Mouse (Mus musculus) liver, embryonic 16.5 days (tissue): ENCODE results near the gene Pdcd4. TPM values are rescaled to one million over a fixed set of nuclear protein-coding genes. Genes with fewer than 3 reads are reported as not detected.

Experiments
- ATAC-seq: fragments of 200-750 bp; cut with Nextera tagmentation; 2 replicates; pipeline ENCODE4 v1.8.0; 2017; ENCODE audit warnings: low read depth, mild to moderate bottlenecking, moderate number of reproducible peaks, moderate library complexity
- H3K27ac ChIP-seq: fragments of 300-500 bp; sonication (generic); 2 replicates; pipeline ENCODE4 v1.5.1; 2014; ENCODE audit warnings: mild to moderate bottlenecking, low read length
- H3K27me3 ChIP-seq: fragments of 300-500 bp; sonication (generic); 2 replicates; pipeline ENCODE4 v1.6.1; 2014; ENCODE audit warnings: low read depth, low read length, mixed read lengths; ENCODE audit not compliant: control insufficient read depth, insufficient read depth
- H3K36me3 ChIP-seq: fragments of 300-500 bp; sonication (generic); 2 replicates; pipeline ENCODE4 v1.6.1; 2014; ENCODE audit warnings: mild to moderate bottlenecking; ENCODE audit not compliant: control insufficient read depth, insufficient read depth
- H3K4me1 ChIP-seq: fragments of 300-500 bp; sonication (generic); 2 replicates; pipeline ENCODE4 v1.6.1; 2014; ENCODE audit warnings: low read depth, low read length, mixed read lengths; ENCODE audit not compliant: control insufficient read depth
- H3K4me2 ChIP-seq: fragments of 300-500 bp; sonication (generic); 2 replicates; pipeline ENCODE4 v1.6.1; 2014; ENCODE audit warnings: low read depth, low read length, mixed read lengths
- H3K4me3 ChIP-seq: fragments of 300-500 bp; sonication (generic); 2 replicates; pipeline ENCODE4 v1.5.1; 2014; ENCODE audit warnings: low read depth, mild to moderate bottlenecking, low read length
- H3K9ac ChIP-seq: fragments of 300-500 bp; sonication (generic); 2 replicates; pipeline ENCODE4 v1.6.1; 2014; ENCODE audit warnings: low read depth, low read length
- H3K9me3 ChIP-seq: fragments of 300-500 bp; sonication (generic); replicated peaks from 2 replicates; pipeline ENCODE4 v1.6.1; 2016; ENCODE audit warnings: low read length; ENCODE audit not compliant: control insufficient read depth
- WGBS: fragments of 180-500 bp; shearing (Covaris S2); extraction: QIAGEN DNeasy Blood & Tissue Kit; methylation state at CpG from one replicate; pipeline ENCODE4 v1.1.7; 2014; ENCODE audit not compliant: insufficient replicate concordance; 5-methylcytosine and 5-hydroxymethylcytosine counted together
- polyA plus RNA-seq: library from polyadenylated mRNA; unstranded; fragments of >200 nt; fragmentation: Nextera tagmentation; extraction: Ambion mirVana; gene quantifications from 2 replicates; pipeline ENCODE4 v1.2.1, GENCODE M21; 2015

The Pdcd4 gene
- polyA plus RNA-seq, 1 experiment from 2014 or later = 21.5 TPM

DNA sequence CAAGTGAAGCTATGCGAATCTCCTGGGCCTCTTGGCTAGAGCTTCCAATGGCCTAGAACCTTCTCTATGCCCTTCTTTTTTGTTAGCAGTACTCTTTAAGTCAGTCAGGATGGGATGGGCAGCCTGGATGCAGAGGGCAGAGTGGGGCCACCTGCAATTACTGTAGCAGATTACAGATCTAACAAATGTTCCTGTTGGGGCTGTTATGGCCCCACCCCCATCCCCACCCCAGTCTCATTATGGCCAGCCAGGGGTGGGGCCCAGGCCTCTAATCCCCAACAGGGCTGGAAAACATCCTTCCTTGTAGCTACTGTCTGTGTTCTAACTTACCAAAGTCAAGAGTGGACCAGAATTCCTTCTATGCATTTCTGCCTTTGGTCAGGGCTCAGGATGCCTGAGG lies 23.2 kb upstream of the Pdcd4 start:
- Histone ChIP-seq H3K27ac (no peak overlapping the region), H3K9me3 (no peaks in the 10 kb centered on the region), H3K4me2 (no peak overlapping the region), H3K9ac (no peak overlapping the region), H3K4me1 (no peaks in the 10 kb centered on the region), H3K27me3 (no peaks in the 10 kb centered on the region), H3K4me3 (no peak overlapping the region), H3K36me3 (no peaks in the 10 kb centered on the region)
- ATAC-seq = no peak
- WGBS = 74% methylated on average over 1 of the region's 1 CpGs

DNA sequence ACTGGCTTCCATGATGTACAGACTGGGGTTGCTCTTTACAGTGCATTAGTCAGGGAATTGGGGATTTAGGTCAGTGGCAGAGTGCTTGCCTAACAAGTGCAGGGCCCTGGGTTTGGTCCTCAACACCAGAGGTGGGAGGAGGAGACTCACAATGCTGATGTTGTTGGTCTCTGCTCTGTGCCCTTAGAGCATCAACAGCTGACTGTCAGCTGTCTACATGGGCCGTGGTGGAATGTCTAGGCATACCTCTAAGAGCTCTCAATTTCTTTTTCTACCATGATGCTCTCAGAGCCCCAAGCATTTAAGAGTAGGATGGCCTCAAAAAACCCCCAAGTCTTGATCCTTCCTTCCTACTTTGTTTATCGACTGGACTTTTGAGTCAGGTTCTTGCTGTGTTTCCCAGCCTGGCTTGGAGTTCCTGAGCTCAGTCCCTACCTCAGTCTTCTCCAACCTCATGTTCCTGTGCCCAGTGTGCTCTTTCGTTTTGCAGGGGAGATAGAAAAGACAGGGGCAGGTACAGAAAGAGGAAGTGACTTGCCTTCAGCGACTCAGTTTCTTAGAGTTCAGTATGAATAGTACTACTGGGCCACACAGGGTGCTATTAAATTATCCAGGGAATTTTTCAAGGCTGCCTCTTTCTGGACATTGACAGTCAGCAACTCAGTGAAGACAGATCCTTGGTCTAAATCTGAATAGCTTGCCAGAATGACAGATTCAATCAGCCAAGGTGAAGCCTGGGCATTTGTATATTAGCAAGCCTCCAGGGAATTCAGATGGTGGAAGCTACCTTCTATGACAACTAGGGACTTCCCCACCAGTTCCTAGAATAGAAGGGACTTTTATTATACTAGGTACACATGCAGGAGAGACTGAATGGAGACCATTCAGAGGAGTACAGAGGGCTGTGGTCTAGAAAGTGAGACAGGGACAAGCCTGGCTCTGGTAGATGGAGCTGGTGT lies 22.3 kb upstream of the Pdcd4 start:
- Histone ChIP-seq H3K9me3 (no peaks in the 10 kb centered on the region), H3K27me3 (no peaks in the 10 kb centered on the region), H3K4me2 (no peak overlapping the region), H3K4me1 (no peaks in the 10 kb centered on the region), H3K36me3 (no peaks in the 10 kb centered on the region), H3K27ac (no peak overlapping the region), H3K9ac (no peak overlapping the region), H3K4me3 (no peak overlapping the region)
- no peak for ATAC-seq
- WGBS = 30% methylated on average over 4 of the region's 4 CpGs

DNA sequence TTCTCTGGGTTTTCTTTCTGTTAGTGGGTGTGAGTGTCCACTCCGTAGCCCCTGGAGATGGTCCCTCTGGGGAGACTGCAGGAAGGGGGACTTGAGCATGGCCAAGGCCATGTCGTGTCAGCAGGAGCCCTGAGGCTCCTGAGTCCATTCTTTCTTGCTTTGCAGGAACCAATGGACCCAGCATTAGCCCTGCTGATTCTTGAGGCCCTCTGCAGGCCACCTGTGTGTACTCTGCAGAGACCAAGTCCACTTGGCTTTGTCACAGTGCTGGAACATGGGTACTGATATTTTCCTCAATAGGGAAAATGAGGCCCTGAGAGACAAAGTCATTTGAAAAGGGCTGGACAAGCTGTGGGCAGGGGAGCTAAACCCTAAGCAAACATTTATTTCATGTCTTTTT lies 21.5 kb upstream of the Pdcd4 start:
- Histone ChIP-seq H3K27me3 (no peaks in the 10 kb centered on the region), H3K4me1 (no peaks in the 10 kb centered on the region), H3K27ac (no peak overlapping the region), H3K4me3 (no peak overlapping the region), H3K36me3 (no peaks in the 10 kb centered on the region), H3K4me2 (no peak overlapping the region), H3K9me3 (no peaks in the 10 kb centered on the region), H3K9ac (no peak overlapping the region)
- 52% methylated on average over 2 of the region's 2 CpGs for WGBS
- ATAC-seq = no peak

DNA sequence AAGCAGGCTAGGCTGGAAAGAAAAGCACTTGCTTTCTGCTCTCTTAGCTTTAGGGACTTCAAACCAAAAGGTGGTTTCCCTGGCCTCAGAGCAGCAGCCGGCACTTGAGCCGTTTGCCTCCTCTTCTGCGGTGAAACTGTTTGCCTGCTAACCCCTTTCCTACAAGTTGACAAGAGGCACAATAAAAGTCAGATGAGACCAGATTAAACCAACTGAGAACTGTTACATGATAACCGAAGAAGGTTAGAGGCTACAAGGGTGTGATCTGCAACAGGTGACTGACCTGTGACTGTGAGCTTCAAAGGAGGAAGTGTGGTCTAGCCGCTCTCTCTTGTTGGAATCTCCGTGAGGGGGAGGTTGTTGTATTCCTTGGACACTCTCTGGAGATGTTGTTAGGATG lies 20.5 kb upstream of the Pdcd4 start:
- WGBS = 70% methylated on average over 6 of the region's 6 CpGs
- no peaks in the 10 kb centered on the region for H3K4me1 ChIP-seq
- no peaks in the 10 kb centered on the region for H3K27me3 ChIP-seq
- ATAC-seq = no peak
- H3K4me2 ChIP-seq = no peak overlapping the region
- H3K4me3 ChIP-seq = no peak overlapping the region
- H3K9ac ChIP-seq = no peak overlapping the region
- H3K9me3 ChIP-seq = no peaks in the 10 kb centered on the region
- H3K36me3 ChIP-seq = no peaks in the 10 kb centered on the region
- H3K27ac ChIP-seq = no peak overlapping the region

DNA sequence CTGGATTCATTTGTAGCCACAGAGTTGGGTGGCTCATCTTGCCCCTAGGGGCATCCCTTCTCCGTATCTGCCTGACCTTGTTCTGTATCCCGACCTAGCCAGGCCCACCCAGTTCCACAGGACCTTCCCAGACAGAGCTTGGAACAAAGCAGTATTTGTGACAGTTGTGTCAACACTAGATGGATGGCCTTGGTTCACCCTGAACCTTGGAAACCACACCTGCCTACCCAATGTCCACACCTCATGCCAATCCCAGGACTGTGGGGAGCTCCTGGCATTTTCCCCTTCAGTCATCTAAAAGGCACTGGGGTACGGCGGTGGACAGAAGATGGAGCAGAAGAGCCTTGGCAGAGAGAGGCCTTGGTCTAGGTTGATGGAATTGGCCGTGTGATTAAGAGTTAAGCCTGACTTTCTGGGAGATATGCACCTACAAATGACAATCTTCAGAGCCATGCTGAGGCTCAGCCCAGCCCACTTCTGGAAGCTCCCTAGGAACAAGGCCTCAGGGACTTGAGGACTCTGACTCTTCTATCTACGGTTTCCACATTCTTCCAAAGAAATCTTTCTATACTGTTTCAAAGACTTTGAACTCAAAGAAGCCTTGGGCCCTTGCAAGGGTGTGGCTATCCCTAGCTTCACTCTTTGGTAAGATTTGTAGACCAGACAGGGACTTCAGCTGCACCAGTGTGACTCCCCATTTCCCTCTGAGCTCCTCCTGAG lies 18.9 kb upstream of the Pdcd4 start:
- H3K9me3 ChIP-seq = no peaks in the 10 kb centered on the region
- no peak overlapping the region for H3K9ac ChIP-seq
- H3K4me2 ChIP-seq = no peak overlapping the region
- no peaks in the 10 kb centered on the region for H3K36me3 ChIP-seq
- WGBS = 65% methylated on average over 6 of the region's 6 CpGs
- H3K4me1 ChIP-seq = no peaks in the 10 kb centered on the region; the same call in 1 of the 2 replicates
- H3K27ac ChIP-seq = no peak overlapping the region
- no peak overlapping the region for H3K4me3 ChIP-seq
- no peak for ATAC-seq
- H3K27me3 ChIP-seq = no peaks in the 10 kb centered on the region

DNA sequence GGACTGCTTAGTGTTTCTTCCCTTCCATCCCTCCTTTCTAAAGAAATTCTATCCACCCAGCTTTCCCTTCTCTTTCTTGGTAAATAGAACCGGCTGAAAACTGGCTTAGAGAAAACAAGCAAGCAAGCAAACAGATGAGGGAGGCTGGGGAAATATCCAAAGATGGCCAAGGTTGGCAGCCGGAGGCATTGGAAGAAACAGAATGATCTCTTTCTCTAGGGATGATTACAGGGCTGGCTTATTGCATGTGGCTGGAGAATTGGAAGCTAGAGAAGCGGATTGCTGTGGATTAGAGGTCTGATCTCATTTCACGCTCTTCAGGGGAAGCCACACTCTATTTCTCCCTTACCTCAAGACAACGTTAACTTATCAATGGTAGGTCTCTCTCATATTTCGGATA lies 16.8 kb upstream of the Pdcd4 start:
- H3K27ac ChIP-seq = no peak overlapping the region
- H3K4me1 ChIP-seq = no peaks in the 10 kb centered on the region; the same call in 1 of the 2 replicates
- no peaks in the 10 kb centered on the region for H3K9me3 ChIP-seq
- H3K36me3 ChIP-seq = no peaks in the 10 kb centered on the region
- WGBS = 71% methylated on average over 6 of the region's 6 CpGs
- no peak for ATAC-seq
- no peak overlapping the region for H3K4me2 ChIP-seq
- H3K27me3 ChIP-seq = no peaks in the 10 kb centered on the region
- H3K9ac ChIP-seq = no peak overlapping the region
- H3K4me3 ChIP-seq = no peak overlapping the region

DNA sequence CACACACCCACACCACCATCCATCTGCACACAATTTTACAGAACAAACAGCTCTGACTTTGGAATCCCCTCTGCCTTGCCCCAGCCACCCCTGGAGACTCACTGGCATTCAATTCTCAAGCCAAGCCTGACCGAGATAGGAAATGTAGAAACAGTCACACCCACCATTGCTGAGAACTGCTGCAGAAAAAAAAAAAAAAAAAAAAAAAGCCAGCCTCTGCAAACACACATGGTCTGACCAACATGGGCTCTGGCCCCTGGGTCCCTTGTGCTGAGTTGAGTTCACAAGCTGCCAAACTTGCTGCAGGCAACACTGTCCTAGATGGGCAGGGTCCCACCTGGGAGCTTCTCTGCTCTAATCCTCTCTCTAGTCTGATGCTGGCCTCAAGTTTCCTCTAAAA lies 14.3 kb upstream of the Pdcd4 start:
- H3K9me3 ChIP-seq = no peaks in the 10 kb centered on the region
- WGBS = 17% methylated on average over 1 of the region's 1 CpGs

DNA sequence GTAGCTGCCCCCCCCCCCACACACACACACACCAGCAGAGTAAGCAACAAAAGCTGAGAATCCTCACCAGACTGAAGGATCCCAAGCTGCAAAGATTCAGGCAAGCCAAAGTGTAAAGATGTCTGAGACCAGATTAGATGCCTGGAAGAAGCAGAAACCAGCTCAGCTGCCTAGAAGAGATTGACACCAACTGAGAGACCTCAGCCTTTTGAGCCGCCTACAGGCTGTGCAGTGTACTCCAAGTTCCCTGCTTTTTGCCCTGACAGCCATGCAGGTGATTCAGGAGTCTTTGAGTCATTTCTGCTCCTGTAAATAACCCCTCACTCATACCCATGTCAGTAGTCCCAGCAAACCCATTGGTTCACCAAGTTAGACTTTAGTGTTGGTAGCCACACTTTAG lies 11.6 kb upstream of the Pdcd4 start:
- 87% methylated on average over 1 of the region's 1 CpGs for WGBS

More for the DNA sequence above, 14.3 kb upstream of the Pdcd4 start:
- ATAC-seq = no peak
- Histone ChIP-seq H3K4me1 (no peaks in the 10 kb centered on the region; the same call in 1 of the 2 replicates), H3K9ac (no peak overlapping the region), H3K4me2 (no peak overlapping the region), H3K4me3 (no peak overlapping the region), H3K36me3 (no peaks in the 10 kb centered on the region), H3K27ac (no peak overlapping the region), H3K27me3 (no peaks in the 10 kb centered on the region)

DNA sequence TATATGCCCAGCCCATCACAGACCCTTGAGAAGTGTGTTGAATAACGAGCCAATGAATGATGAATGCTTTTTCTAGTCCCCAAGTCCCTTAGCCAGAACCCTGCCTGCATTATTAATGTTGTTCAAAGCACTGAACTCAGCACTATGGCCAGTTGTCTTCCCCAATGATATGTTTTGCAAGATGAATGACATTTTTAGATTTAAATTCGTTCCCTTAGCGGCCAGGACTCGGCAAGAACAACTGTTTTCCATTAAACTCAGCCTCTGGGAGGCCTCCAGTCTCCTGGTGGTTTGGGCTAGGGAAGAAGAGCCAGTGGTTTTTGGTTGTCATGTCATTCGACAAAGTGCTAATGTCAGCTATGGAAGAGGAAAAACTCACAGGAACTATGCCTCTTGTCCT lies 10.2 kb upstream of the Pdcd4 start:
- H3K4me2 ChIP-seq = no peak overlapping the region
- no peaks in the 10 kb centered on the region for H3K36me3 ChIP-seq
- no peak overlapping the region for H3K9ac ChIP-seq
- H3K9me3 ChIP-seq = no peaks in the 10 kb centered on the region
- H3K4me3 ChIP-seq = no peak overlapping the region
- peaks cover 8% of the 10 kb centered on the region for H3K4me1 ChIP-seq
- H3K27ac ChIP-seq = no peak overlapping the region
- 65% methylated on average over 5 of the region's 5 CpGs for WGBS
- H3K27me3 ChIP-seq = no peaks in the 10 kb centered on the region
- no peak for ATAC-seq

More for the DNA sequence above, 11.6 kb upstream of the Pdcd4 start:
- Histone ChIP-seq H3K27me3 (no peaks in the 10 kb centered on the region), H3K36me3 (no peaks in the 10 kb centered on the region), H3K9me3 (no peaks in the 10 kb centered on the region), H3K9ac (no peak overlapping the region), H3K4me1 (peaks cover 3% of the 10 kb centered on the region), H3K4me3 (no peak overlapping the region), H3K4me2 (no peak overlapping the region), H3K27ac (no peak overlapping the region)
- ATAC-seq = no peak
